Mouse (Mus musculus) brain, adult 10 weeks (tissue): ENCODE measurements around the gene Vmn1r44. TPM values are rescaled to one million over a fixed set of nuclear protein-coding genes. Genes with fewer than 3 reads are reported as not detected.

Experiments
- polyA plus RNA-seq: library from polyadenylated mRNA; stranded (reverse); fragments of 350-450 nt; fragmentation: Illumina TruSeq; extraction: RNeasy Lipid Tissue Mini Kit (QIAGEN cat#74804); gene quantifications from one replicate; pipeline ENCODE4 v1.2.3, GENCODE M21; 2015; ENCODE audit warnings: low read depth, low replicate concordance

Vmn1r44 gene
- polyA plus RNA-seq: not detected

DNA sequence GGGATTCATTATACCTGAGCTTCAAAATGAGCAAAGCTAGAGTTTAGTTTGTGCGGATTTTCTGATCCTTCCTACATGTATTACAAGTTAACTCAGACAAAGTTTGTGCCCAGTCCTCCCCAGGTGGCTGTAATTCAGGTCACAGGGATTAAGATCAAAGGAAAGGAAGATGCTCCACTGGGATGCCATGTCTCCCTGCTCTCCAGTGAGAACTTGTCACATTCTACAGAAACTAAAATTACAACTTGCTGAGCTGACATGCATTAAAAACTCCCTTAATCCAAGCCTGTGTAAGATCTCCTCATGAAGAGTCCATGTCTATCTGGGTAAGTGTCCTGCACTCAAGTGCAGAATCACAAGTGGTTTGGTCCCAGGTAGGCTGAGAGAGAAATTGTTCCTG, at the start of gene Vmn1r44:
Vmn1r44 (plus strand) TSS at position 301 of the 400 bp plus-strand sequence.

DNA sequence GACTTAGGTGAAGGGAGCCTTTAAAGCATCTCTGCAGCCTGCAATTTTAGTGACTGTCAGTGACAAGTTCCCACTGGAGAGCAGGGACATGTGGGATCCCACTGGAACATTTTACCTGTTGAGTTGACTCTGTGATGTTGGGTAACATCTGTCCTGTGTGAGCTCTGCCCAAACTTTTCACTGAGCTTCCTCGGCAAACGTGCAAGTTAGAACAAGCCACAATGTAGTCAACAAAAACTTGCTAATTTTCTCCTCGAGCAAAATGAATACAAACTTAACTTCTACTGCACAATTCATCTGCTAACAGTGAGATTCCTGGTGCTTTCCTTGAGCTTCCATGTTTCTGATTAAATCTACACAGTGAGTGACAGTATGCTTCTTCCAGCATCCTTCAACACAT, 7.1 kb upstream of the Vmn1r44 start, which contains the start of the genes Vmn1r42 and Vmn1r43:
Vmn1r42 (minus strand) TSS at position 101 of the 400 bp plus-strand sequence.
Vmn1r43 (minus strand) TSS at position 101 of the 400 bp plus-strand sequence.

DNA sequence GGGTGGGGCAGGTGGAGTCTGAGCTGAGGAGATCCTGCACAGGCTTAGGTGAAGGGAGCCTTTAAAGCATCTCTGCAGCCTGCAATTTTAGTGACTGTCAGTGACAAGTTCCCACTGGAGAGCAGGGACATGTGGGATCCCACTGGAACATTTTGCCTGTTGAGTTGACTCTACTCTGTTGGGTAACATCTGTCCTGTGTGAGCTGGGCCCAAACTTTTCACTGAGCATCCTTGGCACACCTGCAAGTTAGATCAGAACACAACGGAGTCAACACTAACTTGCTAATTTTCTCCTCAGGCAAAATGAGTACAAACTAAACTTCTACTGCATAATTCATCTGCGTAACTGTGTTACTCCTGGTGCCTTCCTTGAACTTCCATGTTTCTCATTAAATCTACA, 57.0 kb downstream of the Vmn1r44 start, which contains the start of gene Vmn1r45:
Vmn1r45 (minus strand) TSS at position 101 of the 400 bp plus-strand sequence.

Other genes with a start within 250 kb of the Vmn1r44 start
- gene Txnrd3, start 239.7 kb upstream of the Vmn1r44 start, polyA plus RNA-seq: 3.0 TPM
- not detected for gene Vmn1r40, start 176.1 kb upstream of the Vmn1r44 start, polyA plus RNA-seq
- not detected for gene Vmn1r41, start 142.9 kb upstream of the Vmn1r44 start, polyA plus RNA-seq
- not detected for gene Vmn1r42, start 7.2 kb upstream of the Vmn1r44 start, polyA plus RNA-seq
- gene Vmn1r43, start 7.2 kb upstream of the Vmn1r44 start, polyA plus RNA-seq: not detected
- gene Vmn1r45, start 56.9 kb downstream of the Vmn1r44 start, polyA plus RNA-seq: not detected
- not detected for gene Vmn1r46, start 85.7 kb downstream of the Vmn1r44 start, polyA plus RNA-seq
- gene Vmn1r47, start 132.5 kb downstream of the Vmn1r44 start, polyA plus RNA-seq: not detected
- gene Vmn1r48, start 153.2 kb downstream of the Vmn1r44 start, polyA plus RNA-seq: not detected
- not detected for gene Vmn1r49, start 194.8 kb downstream of the Vmn1r44 start, polyA plus RNA-seq
- not detected for gene Vmn1r50, start 217.8 kb downstream of the Vmn1r44 start, polyA plus RNA-seq
- gene Vmn1r51, start 238.9 kb downstream of the Vmn1r44 start, polyA plus RNA-seq: not detected